Mouse (Mus musculus): ENCODE data around the gene Clybl.

Clybl gene

DNA sequence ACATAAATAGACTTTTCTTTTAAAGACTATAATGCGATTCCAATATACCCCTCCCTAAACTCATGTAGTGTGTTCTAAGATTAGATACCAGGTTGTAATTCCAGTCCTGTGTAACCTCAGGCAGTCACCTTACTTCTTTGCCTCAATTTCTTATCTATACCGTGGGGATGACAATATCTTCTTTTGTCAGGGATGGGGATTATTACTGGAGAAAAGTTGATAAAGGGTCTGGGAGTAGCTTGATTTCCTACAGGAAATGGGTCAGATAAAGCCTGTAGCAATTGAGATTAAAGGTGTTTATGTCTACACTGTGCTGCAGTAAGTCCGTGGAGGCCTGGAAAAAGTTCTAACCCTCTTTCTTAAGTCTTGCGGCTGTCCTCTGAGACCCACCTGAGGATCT lies 131.8 kb downstream of the Clybl start:
- no peak for DNase-seq

GRCm38 (mm10) chr14:122315743-122316142 lies 134.2 kb downstream of the Clybl start:
- DNase-seq, result no peak

DNA sequence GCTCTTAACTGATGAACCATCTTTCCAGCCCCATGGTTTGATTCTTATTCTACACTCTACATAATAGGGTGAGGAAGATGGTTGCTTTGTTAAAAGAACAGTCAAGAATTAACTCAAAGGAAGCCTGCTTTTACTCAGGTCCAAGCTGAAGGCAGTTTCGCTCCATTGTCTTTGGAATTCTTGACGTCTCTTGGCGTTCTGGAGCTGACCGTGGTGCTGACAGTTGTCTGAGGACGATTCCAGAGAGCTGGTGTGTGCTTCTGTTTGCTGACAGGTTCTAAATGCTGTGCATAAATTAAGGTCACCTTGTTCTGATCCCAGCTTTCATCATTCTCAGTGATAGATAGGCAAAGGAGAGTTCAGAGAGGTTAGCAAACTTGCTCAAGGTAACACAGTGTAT lies 140.6 kb downstream of the Clybl start:
- peak in 1 of 2 experiments; percentile 10 for DNase-seq

DNA sequence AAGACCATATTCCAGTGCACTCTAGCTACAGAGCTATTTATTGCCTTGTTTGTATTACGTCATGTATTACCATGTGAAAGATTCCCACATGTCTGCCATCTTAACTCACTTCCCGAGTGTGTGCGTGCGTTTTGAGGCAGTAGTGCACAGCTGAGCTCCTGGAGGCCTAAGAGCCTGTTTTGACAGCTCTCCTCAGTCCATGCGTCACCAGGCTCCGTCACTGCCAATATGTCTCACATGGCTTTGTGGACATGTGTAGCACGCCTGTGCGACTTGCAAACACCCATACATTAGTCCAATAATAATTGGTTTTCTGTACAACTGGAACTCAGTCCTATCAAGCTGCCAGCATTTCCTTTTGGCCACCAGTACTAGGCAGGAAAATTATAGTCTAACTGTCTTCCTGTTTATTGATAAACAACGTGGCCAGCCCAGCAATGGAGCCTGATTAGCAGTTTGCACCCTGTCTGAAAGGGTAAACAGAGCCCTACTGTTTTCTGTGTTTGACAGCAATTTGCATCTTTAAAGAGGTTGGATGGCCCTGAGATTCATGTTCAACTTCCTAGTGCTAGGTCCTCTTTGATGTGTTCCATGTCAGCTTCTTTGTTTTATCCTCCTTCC lies 142.4 kb downstream of the Clybl start:
- no peak for DNase-seq

GRCm38 (mm10) chr14:122330136-122330535 lies 148.6 kb downstream of the Clybl start:
- no peak for DNase-seq

GRCm38 (mm10) chr14:122330716-122331115 lies 149.2 kb downstream of the Clybl start:
- DNase-seq, result no peak

DNA sequence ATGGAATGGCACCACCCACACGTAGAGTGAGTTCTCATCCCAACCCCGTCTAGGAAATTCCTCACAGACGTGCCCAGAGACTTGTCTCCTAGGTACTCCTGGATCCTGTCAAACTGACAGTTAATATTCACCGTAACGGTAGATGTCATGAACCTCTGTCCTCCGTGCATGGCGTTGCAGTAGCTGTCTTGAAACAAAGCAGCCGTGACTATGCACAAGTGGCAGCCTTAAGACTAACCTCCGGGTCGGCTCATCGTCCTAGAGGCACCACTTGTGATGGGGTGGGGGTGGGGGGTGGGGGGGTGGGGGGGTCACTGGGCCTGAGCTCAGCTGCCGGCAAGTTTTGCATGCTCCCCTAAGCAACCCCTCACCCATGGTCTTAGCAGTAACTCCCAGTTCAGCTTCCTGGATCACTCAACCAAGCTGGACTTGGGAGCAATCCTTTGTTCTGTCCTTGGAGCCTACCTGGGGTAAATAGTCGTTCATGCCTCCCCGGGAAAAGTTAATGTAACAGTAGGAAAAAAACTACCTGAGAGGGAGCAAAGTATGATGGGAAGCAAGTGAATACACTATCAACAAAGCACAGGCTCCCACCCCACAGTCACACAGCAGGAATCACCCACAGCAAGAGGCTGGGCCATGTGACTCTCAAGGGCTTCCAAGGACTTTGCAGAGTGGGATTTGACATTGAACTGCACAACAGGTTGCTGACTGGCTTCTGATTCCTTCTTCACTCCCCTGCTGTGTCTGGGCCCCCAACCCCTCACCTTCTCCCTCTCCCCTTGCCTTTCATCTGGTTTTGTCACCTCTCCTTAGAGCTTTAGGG lies 150.3 kb downstream of the Clybl start:
- no peak for DNase-seq

DNA sequence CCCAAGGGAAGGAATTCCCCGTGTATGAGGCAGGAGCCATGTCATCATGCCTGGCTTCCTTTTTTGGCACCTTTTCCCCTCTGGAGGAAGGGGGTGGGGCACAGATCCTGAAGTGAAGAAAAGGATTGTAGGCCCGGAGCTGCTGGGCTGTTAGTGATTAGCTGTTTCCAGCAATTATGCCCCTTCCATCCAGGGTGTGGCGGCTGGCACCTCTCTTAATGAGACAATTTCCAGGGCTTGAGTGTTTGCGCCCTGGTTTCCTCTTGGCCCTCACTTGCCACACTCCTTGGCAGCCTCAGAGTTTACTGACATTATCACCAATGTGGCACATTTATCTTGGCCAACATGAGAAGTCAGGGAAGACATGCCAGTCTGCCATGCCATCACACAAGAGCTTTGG lies 155.5 kb downstream of the Clybl start:
- peak in 1 of 2 experiments; percentile 30 for DNase-seq

DNA sequence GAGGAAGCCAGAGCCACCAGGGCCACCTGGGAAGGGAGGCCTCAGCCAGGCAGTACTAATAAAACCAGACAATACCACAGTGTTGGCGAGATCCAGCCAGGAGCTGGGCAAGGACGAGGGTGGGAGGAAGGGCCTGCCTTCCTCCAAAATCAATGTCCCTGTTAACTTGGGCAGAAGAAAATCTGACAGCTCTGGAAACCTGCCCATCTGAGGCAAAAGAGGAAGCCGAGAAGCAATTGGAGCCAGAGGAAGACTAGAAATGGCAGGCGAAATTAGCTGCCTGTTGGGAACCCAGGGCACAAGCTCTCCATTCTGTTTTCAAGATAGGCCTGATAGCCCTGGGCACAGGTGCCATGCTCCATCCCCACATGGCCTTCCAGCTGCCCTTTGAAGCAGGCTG lies 157.3 kb downstream of the Clybl start:
- DNase-seq, result no peak

DNA sequence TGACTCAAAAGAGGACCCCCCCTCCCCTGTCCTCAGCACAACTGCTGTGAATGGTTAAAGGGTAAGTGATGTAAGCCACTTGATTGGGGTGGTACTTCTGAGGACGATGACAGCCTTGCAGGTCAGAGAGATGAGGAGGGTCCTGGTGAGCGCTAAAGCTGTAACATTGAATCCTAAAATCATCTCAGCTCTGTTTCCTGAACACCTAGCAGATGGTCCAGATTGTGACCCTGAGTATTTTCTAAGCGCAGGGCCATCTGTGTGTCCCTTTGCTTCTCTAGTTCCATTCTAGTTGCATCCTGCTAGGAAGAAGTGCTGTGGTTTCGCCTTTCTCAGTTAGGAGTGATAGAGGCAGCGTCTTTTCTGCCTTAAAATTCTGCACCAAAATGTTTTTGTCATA lies 158.6 kb downstream of the Clybl start:
- DNase-seq, result no peak

- no peak for DNase-seq
Observed at GRCm38 (mm10) chr14:122341591-122342360, 160.3 kb downstream of the Clybl start.

DNA sequence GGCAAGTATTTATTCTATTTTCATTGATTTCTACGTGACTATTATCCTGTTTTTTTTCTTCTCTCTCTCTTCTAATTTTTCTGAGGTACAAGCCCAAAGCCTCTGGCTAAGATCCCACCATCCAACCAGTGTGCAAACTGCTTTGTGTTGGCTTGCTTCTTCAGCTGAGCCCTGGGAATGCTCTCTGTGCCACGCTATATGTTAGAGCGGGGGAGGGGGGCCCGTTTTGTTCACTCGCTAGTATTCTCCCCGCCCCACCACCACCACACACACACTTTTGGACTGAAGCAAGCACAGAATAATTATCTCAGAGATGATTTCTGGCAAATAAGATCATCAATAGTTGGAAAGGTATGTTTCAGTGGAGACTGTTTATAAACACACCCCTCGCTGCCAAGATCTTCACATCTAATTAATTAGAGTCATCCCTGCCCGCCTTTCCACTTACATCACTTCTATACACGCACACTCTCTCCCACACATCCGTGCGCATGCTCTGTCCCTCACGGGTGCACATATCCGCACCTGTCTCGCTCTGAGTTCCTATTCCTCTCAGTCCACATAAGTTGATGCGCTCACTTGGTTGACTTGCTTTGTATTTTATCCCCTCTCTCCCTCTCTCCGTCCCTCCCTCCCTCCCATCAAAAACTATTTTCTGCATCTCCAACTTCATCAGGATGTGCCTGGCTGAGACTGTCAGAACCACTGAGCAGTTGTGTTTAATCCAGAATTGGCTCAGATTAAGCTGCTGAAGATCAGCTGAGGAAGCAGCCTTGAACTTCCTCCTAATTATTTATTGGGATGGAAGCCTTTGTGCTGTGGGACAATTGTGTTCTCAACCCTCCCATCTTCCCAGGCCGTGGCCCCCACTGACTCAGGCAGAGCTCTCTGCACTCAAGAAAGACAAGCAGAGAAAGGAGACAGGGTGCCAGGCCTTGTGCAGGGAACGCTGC lies 163.0 kb downstream of the Clybl start:
- DNase-seq, result no peak

DNA sequence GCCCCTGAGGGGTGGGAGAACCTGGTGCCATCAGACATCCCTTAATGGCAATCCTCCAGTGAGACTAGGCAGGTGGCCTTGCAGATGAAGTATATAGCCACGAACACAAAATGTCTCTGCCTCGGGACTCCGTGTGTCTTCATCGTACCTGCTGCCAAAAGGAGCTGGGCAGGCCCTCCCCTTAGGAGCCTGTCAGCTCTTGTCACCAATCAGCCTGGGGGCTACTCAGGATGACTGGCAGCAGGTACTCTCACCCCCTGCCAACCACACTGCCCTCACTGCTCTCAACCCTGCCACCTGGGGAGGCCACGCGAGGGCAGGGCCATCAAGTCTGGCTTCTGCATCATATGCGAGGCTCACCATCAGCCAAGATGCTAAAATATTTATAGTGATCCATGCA lies 166.6 kb downstream of the Clybl start:
- DNase-seq, result no peak

DNA sequence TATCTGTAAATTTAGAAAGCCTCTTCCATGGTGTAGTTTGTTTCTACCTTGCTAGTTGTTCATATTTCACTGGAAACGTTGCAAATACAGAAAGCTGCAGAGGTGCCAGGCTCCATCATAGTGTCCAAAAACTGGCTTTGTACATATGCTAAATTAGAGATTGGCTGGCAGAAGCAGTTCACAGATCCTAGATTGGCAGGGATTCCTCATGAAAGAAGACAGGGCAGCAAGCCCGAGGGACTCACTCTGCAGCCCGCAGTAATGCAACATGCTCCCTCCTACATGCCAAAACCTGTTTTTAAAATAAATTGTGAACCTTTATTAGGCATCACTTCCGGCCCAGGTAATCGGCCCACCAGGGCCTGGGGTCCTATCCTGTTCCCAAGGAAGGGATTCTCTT lies 167.8 kb downstream of the Clybl start:
- no peak for DNase-seq

DNA sequence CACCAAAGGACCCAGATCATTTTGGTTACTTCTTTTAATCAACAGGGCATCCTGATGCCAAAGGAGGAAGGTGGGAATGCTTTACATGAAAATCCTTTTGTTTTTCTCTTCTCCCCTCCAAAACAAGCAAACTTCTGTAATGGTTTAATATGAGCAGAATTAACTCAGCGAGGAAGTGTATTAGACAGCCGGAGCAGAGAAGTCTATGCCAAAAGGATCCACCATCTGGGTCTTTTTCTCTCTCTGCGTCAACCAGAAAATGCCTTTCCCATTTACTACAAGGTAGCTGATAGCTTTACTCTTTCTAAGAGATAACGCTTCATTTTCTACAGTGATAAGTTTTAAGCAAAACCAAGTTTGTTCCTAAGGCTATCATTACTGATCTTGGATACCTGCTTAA lies 168.3 kb downstream of the Clybl start:
- DNase-seq, result no peak

GRCm38 (mm10) chr14:122350766-122351165 lies 169.3 kb downstream of the Clybl start:
- no peak for DNase-seq

DNA sequence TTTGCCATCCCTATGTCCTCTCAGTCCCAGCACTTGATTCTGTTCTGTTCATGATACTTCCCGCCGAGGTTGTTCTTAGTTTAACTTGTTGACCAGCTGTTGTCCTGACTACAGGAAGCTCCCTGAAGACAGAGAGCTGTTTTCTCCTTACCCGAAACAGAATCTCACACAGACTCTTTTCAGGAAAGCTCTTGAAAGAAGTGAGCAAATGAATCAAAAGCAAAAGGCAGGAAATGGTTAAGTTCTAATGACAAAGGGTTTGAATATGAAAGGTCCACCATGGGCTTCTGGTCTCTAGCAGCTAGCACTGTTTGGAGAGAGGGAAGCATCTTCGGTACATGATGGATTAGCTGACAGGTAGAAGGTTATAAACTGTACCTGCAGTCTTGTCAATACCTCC lies 175.8 kb downstream of the Clybl start:
- DNase-seq, result no peak

DNA sequence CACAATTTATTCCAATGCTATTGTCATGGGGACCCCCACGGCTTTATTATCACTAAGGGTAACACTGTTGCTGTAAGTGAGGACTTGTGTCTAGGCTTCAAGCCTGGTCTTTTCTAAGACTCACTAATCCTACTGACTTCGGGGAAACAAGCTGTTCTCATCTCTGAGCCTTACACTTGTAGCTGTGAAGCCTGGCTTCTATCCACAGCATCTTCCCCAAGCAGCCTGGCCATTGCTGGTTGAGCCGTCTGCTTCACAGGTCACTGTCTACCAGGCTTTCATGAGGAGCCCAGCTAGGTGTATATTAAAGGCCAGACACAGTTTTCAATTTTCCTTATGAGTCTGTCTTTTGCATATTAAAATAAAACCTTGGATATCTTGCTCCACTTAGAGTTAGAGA lies 177.1 kb downstream of the Clybl start:
- peak in 1 of 2 experiments; percentile 1 for DNase-seq

DNA sequence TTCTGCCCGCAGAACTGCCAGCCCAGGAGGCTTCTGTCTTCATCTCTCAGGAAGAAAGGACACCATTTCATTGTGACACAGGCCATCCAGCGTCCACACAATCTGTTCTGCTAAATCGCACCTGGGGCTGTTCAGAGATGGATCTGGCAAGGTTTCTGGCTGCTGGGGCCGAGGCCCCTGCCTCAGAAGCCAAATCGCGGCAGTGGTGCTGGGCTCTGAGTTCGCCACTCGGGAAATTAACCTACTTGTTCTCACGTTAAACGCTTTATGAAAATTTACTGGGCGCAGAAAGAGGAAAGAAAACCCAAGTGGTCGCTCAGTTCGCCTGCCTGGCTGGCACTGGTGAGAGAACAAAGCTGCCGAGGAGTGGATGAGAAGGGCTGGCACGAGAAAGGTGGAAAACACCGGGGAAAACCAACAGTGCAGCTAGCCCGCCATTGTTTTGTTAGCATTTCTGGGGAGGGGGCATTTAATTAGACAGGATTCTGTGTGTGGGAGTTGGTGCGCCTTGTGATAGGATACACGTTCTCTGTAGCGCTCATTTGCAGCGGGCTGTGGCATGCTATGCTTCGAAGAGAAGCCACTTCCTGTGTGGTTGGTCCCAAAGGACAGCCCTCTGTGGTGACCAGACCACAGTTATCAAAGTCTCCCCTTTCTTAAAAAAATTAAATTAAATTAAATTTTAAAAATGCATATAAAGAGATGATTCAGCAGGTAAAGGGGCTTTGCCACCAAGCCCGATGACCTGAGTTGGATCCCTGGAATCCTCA lies 177.8 kb downstream of the Clybl start:
- peak in 1 of 2 experiments; percentile 11 for DNase-seq

DNA sequence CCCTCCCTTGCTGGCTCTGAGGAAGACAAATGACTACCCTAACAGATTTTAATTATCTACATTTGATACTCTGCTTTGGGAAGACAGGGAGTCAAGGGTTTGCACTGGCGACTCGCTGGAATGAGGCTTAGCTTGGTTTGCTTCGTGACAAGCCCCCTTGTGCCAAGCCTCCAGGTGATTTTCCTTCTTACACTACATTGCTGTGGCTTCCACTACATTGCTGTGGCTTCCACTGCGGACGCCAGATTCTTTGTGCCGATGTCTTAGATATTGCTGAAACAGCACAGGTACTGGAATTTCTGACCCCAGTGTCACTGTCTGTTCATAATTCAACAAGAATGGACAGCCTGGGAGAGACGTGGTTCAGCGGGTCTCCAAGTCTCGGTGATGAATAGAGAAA lies 180.3 kb downstream of the Clybl start:
- peak in 1 of 2 experiments; percentile 12 for DNase-seq

DNA sequence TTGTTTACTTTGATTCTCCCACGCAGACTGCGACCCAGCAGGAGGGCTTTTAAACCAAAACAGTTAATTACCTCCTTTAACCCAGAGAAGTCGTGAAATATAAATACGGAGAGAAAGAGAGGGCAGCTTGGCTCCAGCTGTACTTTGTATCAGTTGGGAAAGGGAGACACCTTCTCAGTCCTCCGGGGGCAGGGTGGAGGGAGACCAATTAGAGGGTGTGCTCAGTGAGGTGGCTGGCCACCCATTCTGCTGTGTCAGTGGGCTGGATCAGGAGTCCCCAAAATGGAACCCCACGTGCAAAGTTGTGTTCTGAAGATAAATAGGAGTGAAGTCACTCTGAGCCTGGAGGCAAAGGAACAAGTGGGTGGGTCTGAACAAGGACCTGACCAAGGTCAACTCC lies 181.7 kb downstream of the Clybl start:
- peak in 1 of 2 experiments; percentile 12 for DNase-seq

GRCm38 (mm10) chr14:122364026-122364425 lies 182.5 kb downstream of the Clybl start:
- peak in 1 of 2 experiments; percentile 1 for DNase-seq

All from lung, postnatal 4 days (tissue).